Mouse (Mus musculus) kidney, adult 2 months (tissue): Measurements from ENCODE around the gene Tspan18.

Source experiments
- CTCF ChIP-seq: fragments of 200-500 bp; conservative IDR thresholded peaks from 2 replicates; pipeline ENCODE4 v1.5.1; 2011; ENCODE audit warnings: low read depth, mild to moderate bottlenecking, control low read depth, low read length, moderate library complexity, mixed read lengths; ENCODE audit not compliant: insufficient read depth, insufficient read length
- POLR2A ChIP-seq: fragments of 200-500 bp; IDR thresholded peaks from one replicate; pipeline ENCODE4 v1.6.1; 2011; ENCODE audit warnings: low read depth, low read length, control low read depth

GRCm38 (mm10) chr2:93269611-93270010, 64.7 kb downstream of the Tspan18 start:
- TF ChIP-seq CTCF (no peak), POLR2A (no peak)
